Mouse (Mus musculus): ENCODE measurements around the gene Cpeb4. TPM values are rescaled to one million over a fixed set of nuclear protein-coding genes. Genes with fewer than 3 reads are reported as not detected.
"Not testable (repeated sequence)": the region's sequence is repeated elsewhere in the genome, so short reads cannot be mapped to it uniquely, and the experiment has no call there.

Cpeb4 gene
- polyA plus RNA-seq, 1 experiment from 2014 or later, result 7.1 TPM

GRCm38 (mm10) chr11:31974826-31975225, 102.8 kb downstream of the Cpeb4 start:
- WGBS, result 61% methylated on average over 8 of the region's 8 CpGs
- H3K36me3 ChIP-seq (replicated peaks; ENCODE audit: control insufficient read depth, insufficient read depth, low read depth, low read length), result no peaks in the 10 kb centered on the region
- ATAC-seq (replicated peaks; ENCODE audit: insufficient number of reproducible peaks, low FRiP score, low TSS enrichment, low read depth), result no peak

GRCm38 (mm10) chr11:31975678-31976077, 103.7 kb downstream of the Cpeb4 start:
- Histone ChIP-seq H3K9me3 (replicated peaks; ENCODE audit: control insufficient read depth, low read length) (no peaks in the 10 kb centered on the region), H3K27ac (replicated peaks; ENCODE audit: low read depth, low read length) (no peak overlapping the region), H3K4me1 (ENCODE audit: control insufficient read depth, insufficient read depth, low read length) (no peaks in the 10 kb centered on the region), H3K27me3 (ENCODE audit: control insufficient read depth, insufficient read depth, low read length) (no peaks in the 10 kb centered on the region), H3K9ac (replicated peaks; ENCODE audit: low read length) (no peak overlapping the region), H3K4me2 (ENCODE audit: low read depth, low read length) (no peak overlapping the region), H3K36me3 (replicated peaks; ENCODE audit: control insufficient read depth, insufficient read depth, low read depth, low read length) (no peaks in the 10 kb centered on the region), H3K4me3 (ENCODE audit: low read depth, low read length) (no peak overlapping the region)
- DNase-seq (ENCODE audit: low spot score), result no peak
- 82% methylated on average over 5 of the region's 5 CpGs for WGBS
- ATAC-seq (replicated peaks; ENCODE audit: insufficient number of reproducible peaks, low FRiP score, low TSS enrichment, low read depth), result no peak

More at GRCm38 (mm10) chr11:31974826-31975225, 102.8 kb downstream of the Cpeb4 start:
- no peaks in the 10 kb centered on the region for H3K9me3 ChIP-seq (replicated peaks; ENCODE audit: control insufficient read depth, low read length)
- no peak overlapping the region for H3K4me3 ChIP-seq (ENCODE audit: low read depth, low read length)
- no peaks in the 10 kb centered on the region for H3K4me1 ChIP-seq (ENCODE audit: control insufficient read depth, insufficient read depth, low read length)
- H3K4me2 ChIP-seq (ENCODE audit: low read depth, low read length), result no peak overlapping the region
- no peak overlapping the region for H3K27ac ChIP-seq (replicated peaks; ENCODE audit: low read depth, low read length)
- H3K9ac ChIP-seq (replicated peaks; ENCODE audit: low read length), result no peak overlapping the region
- no peaks in the 10 kb centered on the region for H3K27me3 ChIP-seq (ENCODE audit: control insufficient read depth, insufficient read depth, low read length)
- no peak for DNase-seq (ENCODE audit: low spot score)

- H3K4me2 ChIP-seq (ENCODE audit: low read depth, low read length), result no peak overlapping the region
- no peak overlapping the region for H3K9ac ChIP-seq (replicated peaks; ENCODE audit: low read length)
- no peaks in the 10 kb centered on the region for H3K36me3 ChIP-seq (replicated peaks; ENCODE audit: control insufficient read depth, insufficient read depth, low read depth, low read length)
- no peaks in the 10 kb centered on the region for H3K4me1 ChIP-seq (ENCODE audit: control insufficient read depth, insufficient read depth, low read length)
- H3K27ac ChIP-seq (replicated peaks; ENCODE audit: low read depth, low read length), result no peak overlapping the region
- WGBS, result 79% methylated on average over 5 of the region's 5 CpGs
- H3K27me3 ChIP-seq (ENCODE audit: control insufficient read depth, insufficient read depth, low read length), result no peaks in the 10 kb centered on the region
- ATAC-seq (replicated peaks; ENCODE audit: insufficient number of reproducible peaks, low FRiP score, low TSS enrichment, low read depth) (no peak), DNase-seq (ENCODE audit: low spot score) (no peak)
- no peaks in the 10 kb centered on the region for H3K9me3 ChIP-seq (replicated peaks; ENCODE audit: control insufficient read depth, low read length)
- H3K4me3 ChIP-seq (ENCODE audit: low read depth, low read length), result no peak overlapping the region
Observed at GRCm38 (mm10) chr11:31976137-31976536, 104.1 kb downstream of the Cpeb4 start.

- not testable (repeated sequence) for H3K9me3 ChIP-seq (replicated peaks; ENCODE audit: control insufficient read depth, low read length); H3K9ac ChIP-seq (replicated peaks; ENCODE audit: low read length); H3K4me3 ChIP-seq (ENCODE audit: low read depth, low read length); H3K27me3 ChIP-seq (ENCODE audit: control insufficient read depth, insufficient read depth, low read length); H3K4me2 ChIP-seq (ENCODE audit: low read depth, low read length); DNase-seq (ENCODE audit: low spot score); H3K36me3 ChIP-seq (replicated peaks; ENCODE audit: control insufficient read depth, insufficient read depth, low read depth, low read length); H3K4me1 ChIP-seq (ENCODE audit: control insufficient read depth, insufficient read depth, low read length); H3K27ac ChIP-seq (replicated peaks; ENCODE audit: low read depth, low read length); ATAC-seq (replicated peaks; ENCODE audit: insufficient number of reproducible peaks, low FRiP score, low TSS enrichment, low read depth)
- 92% methylated on average over 5 of the region's 5 CpGs for WGBS
Observed at GRCm38 (mm10) chr11:31980089-31980488, 108.1 kb downstream of the Cpeb4 start.

GRCm38 (mm10) chr11:31981830-31982229, 109.8 kb downstream of the Cpeb4 start:
- no peak for ATAC-seq (replicated peaks; ENCODE audit: insufficient number of reproducible peaks, low FRiP score, low TSS enrichment, low read depth)
- no peaks in the 10 kb centered on the region for H3K4me1 ChIP-seq (ENCODE audit: control insufficient read depth, insufficient read depth, low read length)

GRCm38 (mm10) chr11:31982247-31982943, 110.4 kb downstream of the Cpeb4 start:
- H3K4me1 ChIP-seq (ENCODE audit: control insufficient read depth, insufficient read depth, low read length); ATAC-seq (replicated peaks; ENCODE audit: insufficient number of reproducible peaks, low FRiP score, low TSS enrichment, low read depth); H3K9ac ChIP-seq (replicated peaks; ENCODE audit: low read length); DNase-seq (ENCODE audit: low spot score); H3K9me3 ChIP-seq (replicated peaks; ENCODE audit: control insufficient read depth, low read length); H3K4me3 ChIP-seq (ENCODE audit: low read depth, low read length); H3K36me3 ChIP-seq (replicated peaks; ENCODE audit: control insufficient read depth, insufficient read depth, low read depth, low read length); H3K27ac ChIP-seq (replicated peaks; ENCODE audit: low read depth, low read length); H3K4me2 ChIP-seq (ENCODE audit: low read depth, low read length); H3K27me3 ChIP-seq (ENCODE audit: control insufficient read depth, insufficient read depth, low read length): not testable (repeated sequence)
- WGBS, result 84% methylated on average over 13 of the region's 13 CpGs

More at GRCm38 (mm10) chr11:31981830-31982229, 109.8 kb downstream of the Cpeb4 start:
- H3K9ac ChIP-seq (replicated peaks; ENCODE audit: low read length), result no peak overlapping the region
- H3K27me3 ChIP-seq (ENCODE audit: control insufficient read depth, insufficient read depth, low read length), result no peaks in the 10 kb centered on the region
- no peak overlapping the region for H3K4me2 ChIP-seq (ENCODE audit: low read depth, low read length)
- DNase-seq (ENCODE audit: low spot score), result no peak
- WGBS, result 81% methylated on average over 7 of the region's 7 CpGs
- H3K27ac ChIP-seq (replicated peaks; ENCODE audit: low read depth, low read length), result no peak overlapping the region
- H3K36me3 ChIP-seq (replicated peaks; ENCODE audit: control insufficient read depth, insufficient read depth, low read depth, low read length), result no peaks in the 10 kb centered on the region
- no peaks in the 10 kb centered on the region for H3K9me3 ChIP-seq (replicated peaks; ENCODE audit: control insufficient read depth, low read length)
- no peak overlapping the region for H3K4me3 ChIP-seq (ENCODE audit: low read depth, low read length)

GRCm38 (mm10) chr11:31983249-31983648, 111.2 kb downstream of the Cpeb4 start:
- Histone ChIP-seq H3K36me3 (replicated peaks; ENCODE audit: control insufficient read depth, insufficient read depth, low read depth, low read length) (no peaks in the 10 kb centered on the region), H3K9ac (replicated peaks; ENCODE audit: low read length) (no peak overlapping the region), H3K4me1 (ENCODE audit: control insufficient read depth, insufficient read depth, low read length) (no peaks in the 10 kb centered on the region), H3K4me2 (ENCODE audit: low read depth, low read length) (no peak overlapping the region), H3K9me3 (replicated peaks; ENCODE audit: control insufficient read depth, low read length) (no peaks in the 10 kb centered on the region), H3K4me3 (ENCODE audit: low read depth, low read length) (no peak overlapping the region), H3K27me3 (ENCODE audit: control insufficient read depth, insufficient read depth, low read length) (no peaks in the 10 kb centered on the region), H3K27ac (replicated peaks; ENCODE audit: low read depth, low read length) (no peak overlapping the region)
- ATAC-seq (replicated peaks; ENCODE audit: insufficient number of reproducible peaks, low FRiP score, low TSS enrichment, low read depth), result no peak
- DNase-seq (ENCODE audit: low spot score), result no peak

GRCm38 (mm10) chr11:31984786-31985185, 112.8 kb downstream of the Cpeb4 start:
- H3K4me2 ChIP-seq (ENCODE audit: low read depth, low read length), result no peak overlapping the region
- H3K9me3 ChIP-seq (replicated peaks; ENCODE audit: control insufficient read depth, low read length), result no peaks in the 10 kb centered on the region
- H3K4me3 ChIP-seq (ENCODE audit: low read depth, low read length), result no peak overlapping the region
- DNase-seq (ENCODE audit: low spot score) (no peak), ATAC-seq (replicated peaks; ENCODE audit: insufficient number of reproducible peaks, low FRiP score, low TSS enrichment, low read depth) (no peak)
- H3K9ac ChIP-seq (replicated peaks; ENCODE audit: low read length), result no peak overlapping the region
- H3K27ac ChIP-seq (replicated peaks; ENCODE audit: low read depth, low read length), result no peak overlapping the region
- WGBS, result 78% methylated on average over 2 of the region's 2 CpGs
- no peaks in the 10 kb centered on the region for H3K27me3 ChIP-seq (ENCODE audit: control insufficient read depth, insufficient read depth, low read length)
- H3K4me1 ChIP-seq (ENCODE audit: control insufficient read depth, insufficient read depth, low read length), result no peaks in the 10 kb centered on the region
- H3K36me3 ChIP-seq (replicated peaks; ENCODE audit: control insufficient read depth, insufficient read depth, low read depth, low read length), result no peaks in the 10 kb centered on the region

Measured in embryonic facial prominence, embryonic 11.5 days (tissue).